Mouse (Mus musculus) liver, postnatal 0 days (tissue): ENCODE measurements around the gene Dock10.

Experiments
- CTCF ChIP-seq: sonication (generic); IDR thresholded peaks from 2 replicates; pipeline ENCODE4 v1.5.1; 2016; ENCODE audit warnings: antibody characterized with exemption, low read depth
- EP300 ChIP-seq: IDR thresholded peaks from 2 replicates; pipeline ENCODE4 v1.6.1; 2016; ENCODE audit warnings: antibody characterized with exemption, low read depth, mild to moderate bottlenecking

- TF ChIP-seq EP300 (no peak), CTCF (no peak)
Measured at GRCm38 (mm10) chr1:80646602-80647001, 111.7 kb downstream of the Dock10 start.
